Mouse (Mus musculus): Measurements from ENCODE around the gene Eid3.

Eid3 gene

DNA sequence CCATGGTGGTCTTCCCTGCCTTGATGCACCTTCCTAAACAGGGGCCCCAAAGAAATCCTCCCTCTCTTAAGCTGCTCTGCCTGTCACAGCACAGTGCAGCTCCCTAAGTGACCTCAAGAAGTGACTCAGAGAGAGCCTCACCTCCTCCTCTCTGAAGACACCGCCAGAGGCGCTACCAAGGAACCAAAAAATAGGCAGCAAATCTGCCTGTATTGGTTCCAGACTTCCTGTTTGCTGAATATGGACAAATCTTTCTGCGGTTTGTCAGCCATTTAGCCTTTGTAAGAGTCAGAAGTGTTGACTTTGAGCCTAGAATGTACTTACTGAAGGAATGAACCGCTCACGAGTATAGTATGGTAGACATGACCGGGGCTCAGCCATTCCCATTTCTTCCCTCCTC, 47.3 kb downstream of the Eid3 start:
- DNase-seq (ENCODE audit: low spot score) = no peak
